Mouse (Mus musculus) liver, embryonic 16.5 days (tissue): Measurements from ENCODE around the gene Hsp90aa1. TPM values are rescaled to one million over a fixed set of nuclear protein-coding genes. Genes with fewer than 3 reads are reported as not detected.
"Not testable (repeated sequence)": the region's sequence is repeated elsewhere in the genome, so short reads cannot be mapped to it uniquely, and the experiment has no call there.

ENCODE experiments used
- ATAC-seq: fragments of 200-750 bp; cut with Nextera tagmentation; 2 replicates; pipeline ENCODE4 v1.8.0; 2017; ENCODE audit warnings: low read depth, mild to moderate bottlenecking, moderate number of reproducible peaks, moderate library complexity
- H3K27ac ChIP-seq: fragments of 300-500 bp; sonication (generic); 2 replicates; pipeline ENCODE4 v1.5.1; 2014; ENCODE audit warnings: mild to moderate bottlenecking, low read length
- H3K27me3 ChIP-seq: fragments of 300-500 bp; sonication (generic); 2 replicates; pipeline ENCODE4 v1.6.1; 2014; ENCODE audit warnings: low read depth, low read length, mixed read lengths; ENCODE audit not compliant: control insufficient read depth, insufficient read depth
- H3K36me3 ChIP-seq: fragments of 300-500 bp; sonication (generic); 2 replicates; pipeline ENCODE4 v1.6.1; 2014; ENCODE audit warnings: mild to moderate bottlenecking; ENCODE audit not compliant: control insufficient read depth, insufficient read depth
- H3K4me1 ChIP-seq: fragments of 300-500 bp; sonication (generic); 2 replicates; pipeline ENCODE4 v1.6.1; 2014; ENCODE audit warnings: low read depth, low read length, mixed read lengths; ENCODE audit not compliant: control insufficient read depth
- H3K4me2 ChIP-seq: fragments of 300-500 bp; sonication (generic); 2 replicates; pipeline ENCODE4 v1.6.1; 2014; ENCODE audit warnings: low read depth, low read length, mixed read lengths
- H3K4me3 ChIP-seq: fragments of 300-500 bp; sonication (generic); 2 replicates; pipeline ENCODE4 v1.5.1; 2014; ENCODE audit warnings: low read depth, mild to moderate bottlenecking, low read length
- H3K9ac ChIP-seq: fragments of 300-500 bp; sonication (generic); 2 replicates; pipeline ENCODE4 v1.6.1; 2014; ENCODE audit warnings: low read depth, low read length
- H3K9me3 ChIP-seq: fragments of 300-500 bp; sonication (generic); replicated peaks from 2 replicates; pipeline ENCODE4 v1.6.1; 2016; ENCODE audit warnings: low read length; ENCODE audit not compliant: control insufficient read depth
- WGBS: fragments of 180-500 bp; shearing (Covaris S2); extraction: QIAGEN DNeasy Blood & Tissue Kit; methylation state at CpG from one replicate; pipeline ENCODE4 v1.1.7; 2014; ENCODE audit not compliant: insufficient replicate concordance; 5-methylcytosine and 5-hydroxymethylcytosine counted together
- polyA plus RNA-seq: library from polyadenylated mRNA; unstranded; fragments of >200 nt; fragmentation: Nextera tagmentation; extraction: Ambion mirVana; gene quantifications from 2 replicates; pipeline ENCODE4 v1.2.1, GENCODE M21; 2015

The Hsp90aa1 gene
- polyA plus RNA-seq, 1 experiment from 2014 or later: 431 TPM

GRCm38 (mm10) chr12:110703008-110703471 is 512 bp upstream of the Hsp90aa1 start:
- Histone ChIP-seq H3K9me3 (no peaks in the 10 kb centered on the region), H3K36me3 (no peaks in the 10 kb centered on the region), H3K27ac (no peak overlapping the region), H3K4me2 (no peak overlapping the region), H3K27me3 (no peaks in the 10 kb centered on the region), H3K4me3 (no peak overlapping the region), H3K9ac (no peak overlapping the region), H3K4me1 (peaks cover 39% of the 10 kb centered on the region)
- WGBS: 32% methylated on average over 8 of the region's 8 CpGs
- ATAC-seq: peak; percentile 33

GRCm38 (mm10) chr12:110701363-110701762 is 1.2 kb downstream of the Hsp90aa1 start:
- H3K36me3 ChIP-seq, ATAC-seq, H3K4me3 ChIP-seq, H3K27me3 ChIP-seq, H3K4me2 ChIP-seq, H3K9me3 ChIP-seq: not testable (repeated sequence)
- Histone ChIP-seq H3K4me1 (peaks cover 49% of the 10 kb centered on the region), H3K27ac (peak overlapping the region; percentile 38; the same call in 1 of the 2 replicates), H3K9ac (peak overlapping the region; percentile 6)
- WGBS: 24% methylated on average over 3 of the region's 3 CpGs

GRCm38 (mm10) chr12:110700730-110701129 is 1.8 kb downstream of the Hsp90aa1 start:
- no peak for ATAC-seq
- H3K4me1 ChIP-seq: peaks cover 48% of the 10 kb centered on the region
- no peak overlapping the region for H3K4me3 ChIP-seq
- WGBS: 58% methylated on average over 2 of the region's 2 CpGs
- no peaks in the 10 kb centered on the region for H3K36me3 ChIP-seq
- peak overlapping the region; percentile 26 for H3K9ac ChIP-seq
- H3K9me3 ChIP-seq: no peaks in the 10 kb centered on the region
- H3K27ac ChIP-seq: 0 out of 2 replicates have a peak overlapping the region, but pooled peaks have one; percentile 20
- no peaks in the 10 kb centered on the region for H3K27me3 ChIP-seq
- H3K4me2 ChIP-seq: no peak overlapping the region

GRCm38 (mm10) chr12:110699171-110699547 is 3.4 kb downstream of the Hsp90aa1 start:
- 19% methylated on average over 2 of the region's 2 CpGs for WGBS
- peak overlapping the region; percentile 66 for H3K4me2 ChIP-seq

GRCm38 (mm10) chr12:110698523-110699170 is 3.9 kb downstream of the Hsp90aa1 start:
- Histone ChIP-seq H3K36me3 (peaks cover 8% of the 10 kb centered on the region), H3K4me3 (peak overlapping the region; percentile 40), H3K27ac (peak overlapping the region; percentile 93), H3K4me1 (peaks cover 52% of the 10 kb centered on the region), H3K9ac (peak overlapping the region; percentile 91), H3K27me3 (no peaks in the 10 kb centered on the region), H3K9me3 (no peaks in the 10 kb centered on the region), H3K4me2 (peak overlapping the region; percentile 66)
- no peak for ATAC-seq
- WGBS: 12% methylated on average over 15 of the region's 15 CpGs

More at GRCm38 (mm10) chr12:110699171-110699547, 3.4 kb downstream of the Hsp90aa1 start:
- Histone ChIP-seq H3K27me3 (no peaks in the 10 kb centered on the region), H3K4me3 (peak overlapping the region; percentile 40), H3K9me3 (no peaks in the 10 kb centered on the region), H3K9ac (peak overlapping the region; percentile 91), H3K4me1 (peaks cover 52% of the 10 kb centered on the region), H3K27ac (peak overlapping the region; percentile 93), H3K36me3 (peaks cover 6% of the 10 kb centered on the region)
- ATAC-seq: no peak

GRCm38 (mm10) chr12:110698080-110698479 is 4.4 kb downstream of the Hsp90aa1 start:
- Histone ChIP-seq H3K4me1 (peaks cover 52% of the 10 kb centered on the region), H3K27me3 (no peaks in the 10 kb centered on the region), H3K4me2 (peak overlapping the region; percentile 66), H3K4me3 (no peak overlapping the region; the same call in 1 of the 2 replicates), H3K36me3 (peaks cover 11% of the 10 kb centered on the region), H3K9me3 (no peaks in the 10 kb centered on the region), H3K27ac (peak overlapping the region; percentile 93), H3K9ac (peak overlapping the region; percentile 91)
- ATAC-seq: no peak
- WGBS: 35% methylated on average over 1 of the region's 1 CpGs

- peaks cover 52% of the 10 kb centered on the region for H3K4me1 ChIP-seq
These were observed 5.1 kb downstream of the Hsp90aa1 start for GRCm38 (mm10) chr12:110697457-110697856.

GRCm38 (mm10) chr12:110696975-110697400 is 5.5 kb downstream of the Hsp90aa1 start:
- H3K36me3 ChIP-seq: peaks cover 18% of the 10 kb centered on the region
- H3K4me2 ChIP-seq: peak overlapping the region; percentile 95
- WGBS: 18% methylated on average over 9 of the region's 9 CpGs
- peak overlapping the region; percentile 100 for H3K4me3 ChIP-seq
- peak overlapping the region; percentile 91 for H3K9ac ChIP-seq
- no peak for ATAC-seq
- peaks cover 52% of the 10 kb centered on the region for H3K4me1 ChIP-seq
- H3K9me3 ChIP-seq: no peaks in the 10 kb centered on the region
- no peaks in the 10 kb centered on the region for H3K27me3 ChIP-seq
- peak overlapping the region; percentile 93 for H3K27ac ChIP-seq

More at GRCm38 (mm10) chr12:110697457-110697856, 5.1 kb downstream of the Hsp90aa1 start:
- Histone ChIP-seq H3K9ac (peak overlapping the region; percentile 91), H3K4me3 (peak overlapping the region; percentile 100; the same call in 1 of the 2 replicates), H3K27ac (peak overlapping the region; percentile 93), H3K4me2 (peak overlapping the region; percentile 95; the same call in 1 of the 2 replicates), H3K36me3 (peaks cover 16% of the 10 kb centered on the region), H3K9me3 (no peaks in the 10 kb centered on the region), H3K27me3 (no peaks in the 10 kb centered on the region)
- no peak for ATAC-seq
- 25% methylated on average over 5 of the region's 5 CpGs for WGBS
